Mouse (Mus musculus): ENCODE measurements around the gene Arhgef3. TPM values are rescaled to one million over a fixed set of nuclear protein-coding genes. Genes with fewer than 3 reads are reported as not detected.

Arhgef3 gene
- polyA plus RNA-seq, 1 experiment: 48.5 TPM

DNA sequence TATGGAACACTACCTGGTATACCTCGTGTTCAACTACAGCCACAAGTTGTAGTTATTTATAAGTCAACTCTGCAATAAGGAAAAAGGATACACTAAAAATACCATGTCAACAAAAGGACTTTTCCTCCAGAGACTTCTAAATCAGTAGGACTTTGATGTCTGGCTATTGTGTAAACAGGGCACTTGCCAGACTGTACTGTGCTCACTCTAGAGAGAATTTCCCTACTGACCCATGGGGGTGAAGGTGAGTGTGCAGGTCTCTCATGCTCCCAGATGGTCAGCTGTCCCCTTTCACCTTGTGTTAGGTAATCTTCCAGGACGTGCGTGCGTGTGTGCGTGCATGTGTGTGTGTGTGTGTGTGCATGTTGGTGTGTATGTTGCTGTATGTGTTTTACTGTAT lies 182.3 kb downstream of the Arhgef3 start:
- no peak for TF ChIP-seq CTCF (IDR thresholded peaks at IDR 0.05; ENCODE audit: insufficient read depth, low read length)
- TF ChIP-seq POLR2A (IDR thresholded peaks at IDR 0.05; ENCODE audit: borderline replicate concordance, extremely low read depth, low read depth, low read length): no peak
- 50% methylated on average over 5 of the region's 5 CpGs for WGBS

GRCm38 (mm10) chr14:27298875-27299274 lies 184.2 kb downstream of the Arhgef3 start:
- DNase-seq: no peak
- Histone ChIP-seq H3K4me3 (replicated peaks; ENCODE audit: extremely low read depth, low read depth, low read length) (no peak overlapping the region), H3K4me1 (ENCODE audit: control insufficient read depth, insufficient read depth, low read length) (peaks cover 7% of the 10 kb centered on the region)
- TF ChIP-seq CTCF (IDR thresholded peaks at IDR 0.05; ENCODE audit: insufficient read depth, low read length) (no peak), POLR2A (IDR thresholded peaks at IDR 0.05; ENCODE audit: borderline replicate concordance, extremely low read depth, low read depth, low read length) (no peak)
- whole genome bisulfite sequencing: 43% methylated on average over 2 of the region's 2 CpGs

More for the DNA sequence above, 182.3 kb downstream of the Arhgef3 start:
- Histone ChIP-seq H3K4me1 (ENCODE audit: control insufficient read depth, insufficient read depth, low read length) (peaks cover 9% of the 10 kb centered on the region), H3K4me3 (replicated peaks; ENCODE audit: extremely low read depth, low read depth, low read length) (no peak overlapping the region)
- DNase-seq: no peak

- Histone ChIP-seq H3K4me3 (replicated peaks; ENCODE audit: extremely low read depth, low read depth, low read length) (no peak overlapping the region), H3K4me1 (ENCODE audit: control insufficient read depth, insufficient read depth, low read length) (peaks cover 7% of the 10 kb centered on the region)
- DNase-seq: no peak
- 29% methylated on average over 4 of the region's 4 CpGs for WGBS
- TF ChIP-seq CTCF (IDR thresholded peaks at IDR 0.05; ENCODE audit: insufficient read depth, low read length): no peak
- no peak for TF ChIP-seq POLR2A (IDR thresholded peaks at IDR 0.05; ENCODE audit: borderline replicate concordance, extremely low read depth, low read depth, low read length)
Measured at GRCm38 (mm10) chr14:27299705-27300104, 185.0 kb downstream of the Arhgef3 start.

- 57% methylated on average over 5 of the region's 5 CpGs for WGBS
- Histone ChIP-seq H3K4me3 (replicated peaks; ENCODE audit: extremely low read depth, low read depth, low read length) (no peak overlapping the region), H3K4me1 (ENCODE audit: control insufficient read depth, insufficient read depth, low read length) (peaks cover 7% of the 10 kb centered on the region)
- TF ChIP-seq POLR2A (IDR thresholded peaks at IDR 0.05; ENCODE audit: borderline replicate concordance, extremely low read depth, low read depth, low read length): no peak
- TF ChIP-seq CTCF (IDR thresholded peaks at IDR 0.05; ENCODE audit: insufficient read depth, low read length): no peak
- DNase-seq: no peak
Measured at GRCm38 (mm10) chr14:27301768-27302499, 187.2 kb downstream of the Arhgef3 start.

DNA sequence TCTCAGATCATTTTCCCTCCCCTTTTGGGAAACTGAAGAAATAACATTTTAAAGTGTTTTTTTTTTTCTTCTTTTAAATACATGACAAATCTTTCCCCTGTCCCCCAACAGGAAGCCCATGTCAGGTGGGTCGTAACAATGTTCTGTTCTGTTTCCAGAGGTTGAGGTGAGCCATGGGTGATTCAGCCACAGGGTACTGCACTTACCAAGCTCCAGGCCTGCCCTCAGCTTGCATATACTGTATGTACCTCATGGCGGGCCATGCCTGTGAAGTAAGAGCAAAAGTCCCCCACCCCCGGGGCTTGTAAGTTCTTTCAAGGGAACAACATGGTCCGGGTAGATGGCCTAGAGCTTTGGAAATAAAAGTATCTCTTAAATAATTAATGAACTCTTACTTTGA lies 188.6 kb downstream of the Arhgef3 start:
- Histone ChIP-seq H3K4me3 (replicated peaks; ENCODE audit: extremely low read depth, low read depth, low read length) (no peak overlapping the region), H3K4me1 (ENCODE audit: control insufficient read depth, insufficient read depth, low read length) (peaks cover 4% of the 10 kb centered on the region)
- TF ChIP-seq CTCF (IDR thresholded peaks at IDR 0.05; ENCODE audit: insufficient read depth, low read length) (no peak), POLR2A (IDR thresholded peaks at IDR 0.05; ENCODE audit: borderline replicate concordance, extremely low read depth, low read depth, low read length) (no peak)
- no peak for DNase-seq
- WGBS: 75% methylated on average over 4 of the region's 4 CpGs

DNA sequence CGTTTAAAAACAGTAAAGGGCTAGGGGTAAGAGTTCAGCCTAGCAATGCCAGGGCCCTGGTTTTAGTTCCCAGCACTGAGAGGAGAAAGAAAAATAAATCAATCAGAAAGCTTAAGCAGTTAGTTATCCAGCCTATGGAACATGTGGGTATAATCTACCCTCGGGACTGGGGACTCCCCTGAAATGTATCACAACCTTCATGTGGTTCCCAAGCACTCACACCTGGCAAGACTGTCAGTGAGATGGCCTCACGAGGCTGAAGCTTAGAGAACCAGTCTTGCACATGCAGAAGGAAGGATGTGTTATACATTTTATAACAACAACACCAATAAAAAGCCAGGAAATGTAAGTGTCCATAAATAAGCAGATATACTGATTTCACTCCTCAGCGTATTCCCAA lies 189.7 kb downstream of the Arhgef3 start:
- peaks cover 2% of the 10 kb centered on the region; the same call in 1 of the 2 replicates for H3K4me1 ChIP-seq (ENCODE audit: control insufficient read depth, insufficient read depth, low read length)
- TF ChIP-seq CTCF (IDR thresholded peaks at IDR 0.05; ENCODE audit: insufficient read depth, low read length) (no peak), POLR2A (IDR thresholded peaks at IDR 0.05; ENCODE audit: borderline replicate concordance, extremely low read depth, low read depth, low read length) (no peak)
- WGBS: 72% methylated on average over 4 of the region's 4 CpGs
- no peak overlapping the region for H3K4me3 ChIP-seq (replicated peaks; ENCODE audit: extremely low read depth, low read depth, low read length)
- no peak for DNase-seq

DNA sequence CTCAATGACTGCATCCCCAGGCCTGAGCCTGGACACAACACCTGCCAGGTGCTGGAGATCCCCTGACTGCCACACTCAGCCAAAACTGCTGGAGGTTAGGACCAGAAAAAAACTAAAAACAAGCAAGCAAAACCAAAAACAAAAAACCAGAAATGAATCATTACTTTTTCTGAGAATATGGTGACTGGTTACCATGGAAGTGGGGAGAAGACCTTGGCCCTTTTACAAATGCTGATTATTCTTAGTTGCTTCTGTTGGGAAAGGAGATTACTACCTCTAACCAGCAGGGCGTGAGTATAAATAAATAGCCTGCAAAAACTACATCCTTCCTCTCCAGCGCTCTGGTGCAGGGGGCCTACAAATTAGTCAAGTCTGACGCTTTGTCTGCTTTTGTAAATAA lies 194.1 kb downstream of the Arhgef3 start:
- peaks cover 2% of the 10 kb centered on the region for H3K4me1 ChIP-seq (ENCODE audit: control insufficient read depth, insufficient read depth, low read length)
- TF ChIP-seq POLR2A (IDR thresholded peaks at IDR 0.05; ENCODE audit: borderline replicate concordance, extremely low read depth, low read depth, low read length) (no peak), CTCF (IDR thresholded peaks at IDR 0.05; ENCODE audit: insufficient read depth, low read length) (no peak)
- 41% methylated on average over 3 of the region's 3 CpGs for WGBS
- DNase-seq: no peak
- no peak overlapping the region for H3K4me3 ChIP-seq (replicated peaks; ENCODE audit: extremely low read depth, low read depth, low read length)

DNA sequence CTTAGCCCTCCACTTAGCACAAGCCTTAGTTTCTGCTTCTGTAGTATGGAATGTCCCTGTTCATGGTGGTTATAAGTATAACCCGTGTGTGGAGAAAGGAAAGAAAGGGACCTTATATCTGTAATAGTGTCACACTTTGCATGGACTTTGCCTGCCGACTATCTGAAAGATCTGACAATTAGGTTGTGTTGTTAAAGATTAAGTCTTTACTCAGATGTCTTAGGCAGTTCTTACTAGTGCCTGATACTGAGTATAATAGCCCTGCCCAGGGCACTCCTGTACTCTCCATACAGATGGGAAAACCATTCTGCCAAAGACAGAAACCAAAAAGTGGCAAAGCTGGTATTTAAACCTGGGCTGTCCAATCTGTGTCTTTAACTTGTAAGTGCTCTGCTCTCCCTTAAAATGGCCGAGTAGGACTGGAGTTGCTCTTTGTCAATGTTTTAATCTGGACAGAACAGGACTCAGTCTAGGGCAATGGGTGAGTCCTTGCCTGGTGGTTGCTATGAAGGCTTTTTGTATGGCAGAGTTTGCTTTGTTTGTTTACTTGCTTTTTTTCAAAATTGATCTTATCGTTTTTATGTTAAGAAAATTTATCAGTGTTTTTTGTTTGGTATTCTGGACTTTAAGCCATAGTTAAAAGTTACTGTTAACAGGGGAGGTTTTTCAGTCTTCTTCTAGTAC lies 196.0 kb downstream of the Arhgef3 start:
- Histone ChIP-seq H3K4me3 (replicated peaks; ENCODE audit: extremely low read depth, low read depth, low read length) (no peak overlapping the region), H3K4me1 (ENCODE audit: control insufficient read depth, insufficient read depth, low read length) (peaks cover 2% of the 10 kb centered on the region)
- no peak for DNase-seq
- TF ChIP-seq CTCF (IDR thresholded peaks at IDR 0.05; ENCODE audit: insufficient read depth, low read length) (no peak), POLR2A (IDR thresholded peaks at IDR 0.05; ENCODE audit: borderline replicate concordance, extremely low read depth, low read depth, low read length) (no peak)
- WGBS: 64% methylated on average over 4 of the region's 4 CpGs

GRCm38 (mm10) chr14:27312380-27312779 lies 197.7 kb downstream of the Arhgef3 start:
- WGBS: 75% methylated on average over 1 of the region's 1 CpGs
- no peak for TF ChIP-seq CTCF (IDR thresholded peaks at IDR 0.05; ENCODE audit: insufficient read depth, low read length)
- no peak for TF ChIP-seq POLR2A (IDR thresholded peaks at IDR 0.05; ENCODE audit: borderline replicate concordance, extremely low read depth, low read depth, low read length)

GRCm38 (mm10) chr14:27315737-27316136 lies 201.0 kb downstream of the Arhgef3 start:
- Histone ChIP-seq H3K4me1 (ENCODE audit: control insufficient read depth, insufficient read depth, low read length) (peaks cover 5% of the 10 kb centered on the region; the same call in 1 of the 2 replicates), H3K4me3 (replicated peaks; ENCODE audit: extremely low read depth, low read depth, low read length) (no peak overlapping the region)
- 84% methylated on average over 6 of the region's 6 CpGs for WGBS
- TF ChIP-seq CTCF (IDR thresholded peaks at IDR 0.05; ENCODE audit: insufficient read depth, low read length) (no peak), POLR2A (IDR thresholded peaks at IDR 0.05; ENCODE audit: borderline replicate concordance, extremely low read depth, low read depth, low read length) (no peak)
- no peak for DNase-seq

More at GRCm38 (mm10) chr14:27312380-27312779, 197.7 kb downstream of the Arhgef3 start:
- Histone ChIP-seq H3K4me1 (ENCODE audit: control insufficient read depth, insufficient read depth, low read length) (peaks cover 2% of the 10 kb centered on the region), H3K4me3 (replicated peaks; ENCODE audit: extremely low read depth, low read depth, low read length) (no peak overlapping the region)
- no peak for DNase-seq

Data from lung, adult 2 months (tissue).